Mouse (Mus musculus): ENCODE data around the gene Ube2g2.

Ube2g2 gene

DNA sequence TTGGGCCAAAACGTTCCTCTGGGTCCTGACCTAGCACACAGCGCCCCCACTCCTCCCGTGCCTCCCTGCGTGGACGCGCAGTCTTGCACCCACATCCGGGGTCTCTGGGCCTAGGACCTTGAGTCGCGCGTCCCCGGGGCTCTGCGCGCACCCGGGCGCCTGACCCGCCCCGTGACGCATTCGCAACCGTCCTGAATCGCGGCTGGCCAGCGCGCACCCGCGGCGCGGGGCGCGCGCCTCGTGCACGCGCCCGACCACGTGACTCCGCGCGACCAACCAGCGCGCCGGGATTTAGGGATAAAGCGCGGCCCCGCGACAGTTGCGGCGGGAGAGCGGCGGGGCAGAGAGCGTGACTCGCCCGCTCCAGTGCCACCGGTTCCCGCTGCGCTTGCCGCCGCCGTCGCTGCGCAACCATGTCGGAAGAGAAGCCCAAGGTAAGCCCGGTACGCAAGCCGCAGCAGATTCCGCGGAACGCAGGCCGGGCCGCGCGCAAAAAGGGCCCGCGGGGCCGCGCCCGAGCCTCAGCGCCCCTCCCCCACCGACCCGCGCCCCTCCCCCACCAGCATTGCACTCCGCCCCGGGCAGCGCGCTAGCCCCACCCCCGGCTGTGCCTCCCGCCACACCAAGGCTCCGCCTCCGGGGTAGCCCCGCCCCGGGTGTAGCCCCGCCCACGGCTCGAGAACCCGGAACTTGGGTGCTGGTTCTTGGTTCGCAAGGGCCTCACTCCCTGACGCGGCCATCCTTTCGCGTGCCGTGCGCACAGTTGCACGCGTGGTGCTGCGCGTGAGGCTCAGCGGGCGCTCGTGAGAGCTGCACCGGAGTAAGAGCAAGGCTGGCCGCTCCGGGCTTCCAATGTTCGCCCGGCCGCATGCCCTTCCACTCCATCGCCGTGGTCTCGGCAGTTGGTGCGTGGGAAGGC is 15.9 kb upstream of the Ube2g2 start, which contains the start of the genes Sumo3 and Gm49325:
Gene Sumo3 (plus strand): TSS at position 190 of the 919 bp plus-strand sequence.
Gene Gm49325 (plus strand): TSS at position 290 of the 919 bp plus-strand sequence.
- peak; percentile 90 for DNase-seq (ENCODE audit: low spot score)

DNA sequence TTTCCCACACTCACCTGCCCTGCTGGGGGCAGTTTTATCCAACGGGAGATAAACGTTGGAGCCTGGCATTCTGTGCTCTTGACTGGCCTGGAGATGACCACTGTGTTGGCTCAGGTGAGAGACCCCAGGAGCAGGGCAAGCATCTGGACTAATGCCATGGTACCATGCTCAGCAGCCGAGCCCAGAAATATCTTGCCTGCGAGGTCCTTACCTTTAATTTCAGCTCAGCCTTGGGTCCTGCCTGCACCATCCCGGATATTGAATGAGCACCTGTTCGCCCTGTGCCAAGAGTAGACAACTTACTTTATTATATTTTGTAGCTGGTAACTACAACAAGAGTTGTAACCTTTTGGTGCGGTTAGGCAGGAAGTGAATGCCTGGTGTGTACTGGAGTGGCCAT is 15.2 kb upstream of the Ube2g2 start:
- no peak for DNase-seq (ENCODE audit: low spot score)

DNA sequence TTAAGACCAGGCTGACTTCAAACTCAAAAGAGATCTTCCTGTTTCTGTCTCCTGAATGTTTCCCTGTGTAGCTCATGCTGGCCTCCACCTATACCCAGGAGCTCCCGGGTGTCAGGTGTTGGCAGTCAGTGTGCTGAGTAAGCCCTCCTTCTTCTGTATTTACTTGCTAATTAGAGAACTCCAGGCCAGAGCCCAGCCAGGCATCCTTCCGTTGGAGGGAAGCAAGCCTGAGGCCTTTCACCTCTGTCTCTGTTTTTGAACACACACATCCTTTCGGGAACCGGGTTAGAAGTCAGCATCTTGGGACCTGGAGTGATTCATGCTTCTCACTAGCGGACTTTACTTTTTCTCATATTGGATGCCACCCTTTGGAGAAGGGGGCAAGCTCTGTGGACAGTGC is 14.6 kb upstream of the Ube2g2 start:
- DNase-seq (ENCODE audit: low spot score): no peak

DNA sequence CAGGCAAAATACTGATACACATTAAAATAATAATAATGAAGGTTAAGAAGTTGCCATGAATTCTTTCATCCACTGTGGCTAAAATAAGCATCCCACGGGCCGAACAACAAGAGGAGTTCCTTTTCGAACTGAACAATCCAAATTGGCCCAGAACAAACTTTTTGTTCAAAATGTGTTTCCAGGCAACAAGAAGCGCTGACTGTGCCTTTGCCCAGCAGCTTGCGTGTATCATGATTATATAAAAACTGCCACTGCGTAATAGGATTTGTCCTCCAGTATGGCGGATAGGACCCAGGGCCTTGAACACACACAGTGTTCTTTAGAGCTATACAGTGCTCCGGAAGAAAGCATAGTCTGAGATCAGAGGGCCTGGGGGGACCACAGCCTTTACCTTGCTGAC is 13.5 kb upstream of the Ube2g2 start:
- no peak for DNase-seq (ENCODE audit: low spot score)

DNA sequence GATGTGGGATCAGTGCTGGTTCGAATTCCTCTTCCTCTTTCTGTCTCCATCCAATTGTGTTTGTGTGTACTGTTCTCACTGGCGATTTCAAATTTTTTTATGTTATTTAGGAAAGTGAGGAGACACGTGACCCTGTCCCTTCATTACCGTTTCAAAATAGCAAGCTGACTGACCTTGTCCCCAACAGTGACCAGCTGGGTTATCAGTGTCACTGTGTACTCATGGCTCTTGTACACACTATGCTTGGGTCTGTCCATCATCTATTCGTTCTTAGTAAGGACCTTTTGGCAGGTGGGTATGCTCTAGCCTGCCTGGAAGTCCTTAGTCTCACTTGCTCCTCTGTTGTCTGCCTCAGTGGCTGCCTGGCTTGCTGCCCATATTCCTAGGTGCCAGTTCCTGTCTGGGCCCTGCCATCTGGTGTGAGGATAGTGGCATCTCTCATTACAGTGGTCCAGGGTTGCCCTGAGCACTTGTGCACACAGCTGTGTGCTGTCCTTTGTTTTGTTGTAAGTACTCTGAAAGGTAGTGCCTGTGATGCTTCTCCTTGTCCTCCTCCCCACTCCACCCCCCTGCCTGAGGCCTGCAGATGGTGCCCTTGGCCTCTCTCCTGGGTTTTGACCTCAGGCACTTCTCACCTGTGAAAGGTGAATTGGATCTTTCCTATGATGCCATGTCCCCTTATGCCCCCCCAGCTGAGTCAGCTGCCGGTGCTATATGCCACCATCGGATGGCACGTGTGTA is 11.7 kb upstream of the Ube2g2 start:
- no peak for DNase-seq (ENCODE audit: low spot score)

DNA sequence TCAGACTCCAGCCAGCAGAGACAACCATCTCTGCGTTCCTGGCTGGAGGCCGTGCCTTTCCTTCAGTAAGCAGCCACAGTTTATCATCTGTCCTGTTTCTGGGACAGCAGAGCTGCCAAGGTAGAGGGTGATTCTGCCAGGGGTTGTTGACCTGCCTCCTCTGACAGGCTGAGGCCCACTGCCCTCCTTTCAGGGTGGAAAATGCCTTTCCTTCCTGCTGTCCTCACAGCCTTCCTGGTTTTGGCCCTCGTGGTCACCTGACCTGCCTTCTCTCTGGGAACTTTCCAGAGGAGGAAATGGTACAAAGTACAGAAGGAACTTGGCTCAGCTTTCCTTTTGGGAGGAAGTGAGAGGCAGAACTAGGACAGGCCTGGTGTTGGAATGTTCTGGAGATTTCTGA is 8.7 kb upstream of the Ube2g2 start:
- DNase-seq (ENCODE audit: low spot score): no peak

DNA sequence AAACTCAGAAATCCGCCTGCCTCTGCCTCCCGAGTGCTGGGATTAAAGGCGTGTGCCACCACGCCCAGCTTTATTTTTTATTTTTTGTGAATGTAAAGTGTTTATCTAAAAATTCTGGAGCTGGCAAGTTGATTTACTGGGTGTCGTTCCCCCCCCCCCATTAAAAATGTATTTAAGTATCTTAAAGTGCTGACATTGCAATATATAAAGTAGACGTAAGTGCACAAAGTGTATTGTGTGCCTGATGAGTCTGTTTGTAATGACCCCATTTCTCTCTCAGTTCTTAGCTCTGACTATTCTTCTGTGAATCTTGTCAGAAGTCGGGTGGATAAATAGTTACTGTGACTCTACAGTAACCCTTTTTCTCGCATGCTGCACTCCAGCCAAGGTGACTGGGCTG is 6.4 kb upstream of the Ube2g2 start:
- no peak for DNase-seq (ENCODE audit: low spot score)

DNA sequence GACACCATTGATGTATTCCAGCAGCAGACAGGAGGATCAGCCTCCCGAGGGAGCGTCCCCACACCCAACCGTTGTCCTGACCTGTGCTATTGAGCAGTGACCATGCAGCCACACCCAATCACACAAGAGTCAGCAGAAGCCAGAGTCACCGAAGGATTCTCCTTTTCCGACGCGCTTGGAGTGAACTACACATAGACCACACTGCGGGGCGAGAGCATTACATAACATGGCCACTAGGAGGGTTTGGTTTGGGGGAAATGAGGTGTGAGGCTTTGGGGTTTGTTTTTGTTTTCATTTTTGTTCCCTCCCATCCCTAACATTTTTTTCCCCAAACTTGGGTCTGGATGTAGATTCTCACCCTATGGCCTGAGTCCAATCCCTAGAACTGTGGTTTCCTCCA is 5.9 kb upstream of the Ube2g2 start:
- no peak for DNase-seq (ENCODE audit: low spot score)

DNA sequence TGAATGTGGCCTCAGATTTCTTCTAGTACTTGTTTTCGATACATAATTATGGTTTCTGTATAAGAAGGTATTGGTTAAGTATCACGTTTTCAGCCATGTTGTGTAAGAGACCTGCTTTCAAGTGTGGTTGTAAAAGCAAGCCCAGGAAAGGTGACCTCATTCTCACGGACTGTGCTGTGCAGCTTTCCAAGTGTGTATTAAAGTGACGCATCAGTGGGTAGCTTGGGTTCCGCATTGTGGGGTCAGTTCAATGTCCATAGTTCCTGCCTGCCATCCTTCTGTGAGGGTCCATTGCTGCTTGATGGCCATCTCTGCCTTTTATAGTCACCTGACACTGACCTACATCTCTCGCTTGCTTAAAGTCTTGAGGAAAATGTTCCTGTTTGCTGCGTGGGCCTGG is 5.1 kb upstream of the Ube2g2 start:
- DNase-seq (ENCODE audit: low spot score): no peak

DNA sequence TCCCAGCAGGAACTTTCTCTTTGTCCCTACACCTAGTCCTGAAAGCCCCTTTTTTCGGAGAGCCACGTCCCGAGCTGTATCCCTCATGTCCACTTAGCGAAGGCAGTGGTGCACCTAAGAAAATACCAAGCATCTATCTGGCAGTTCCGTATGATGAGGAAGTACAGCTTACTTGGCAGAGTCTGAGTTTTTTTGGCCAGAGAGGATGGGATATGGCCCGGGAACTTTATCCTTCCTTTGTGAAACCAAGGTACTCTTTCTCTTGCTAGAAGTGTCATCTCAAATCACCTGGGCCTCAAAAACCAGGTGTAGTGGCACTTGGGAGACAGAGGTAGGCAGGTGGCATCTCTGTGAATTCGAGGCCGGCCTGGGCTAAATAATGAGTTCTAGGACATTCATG is 529 bp upstream of the Ube2g2 start:
- DNase-seq (ENCODE audit: low spot score): no peak

DNA sequence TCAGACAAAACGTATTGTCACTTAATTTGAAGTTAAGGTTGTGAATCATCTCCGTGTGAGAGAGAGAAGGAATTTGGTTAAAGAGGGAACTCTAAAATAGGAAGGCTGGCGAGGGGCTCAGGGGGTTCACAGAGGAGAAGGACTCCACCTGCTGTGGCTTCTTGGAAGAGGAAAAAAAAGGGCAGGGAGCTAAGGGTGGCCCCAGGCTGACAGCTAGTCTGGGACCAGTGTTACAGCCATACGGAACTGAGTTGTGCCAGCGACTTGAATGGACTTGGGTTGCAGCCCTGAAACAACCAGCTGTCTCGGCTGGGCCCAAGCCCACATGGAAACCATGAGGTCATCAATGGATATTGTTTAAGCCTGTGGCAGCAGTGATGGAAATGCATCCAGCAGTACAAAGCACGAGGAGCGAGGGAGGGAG is 1.0 kb downstream of the Ube2g2 start:
- no peak for DNase-seq (ENCODE audit: low spot score)

DNA sequence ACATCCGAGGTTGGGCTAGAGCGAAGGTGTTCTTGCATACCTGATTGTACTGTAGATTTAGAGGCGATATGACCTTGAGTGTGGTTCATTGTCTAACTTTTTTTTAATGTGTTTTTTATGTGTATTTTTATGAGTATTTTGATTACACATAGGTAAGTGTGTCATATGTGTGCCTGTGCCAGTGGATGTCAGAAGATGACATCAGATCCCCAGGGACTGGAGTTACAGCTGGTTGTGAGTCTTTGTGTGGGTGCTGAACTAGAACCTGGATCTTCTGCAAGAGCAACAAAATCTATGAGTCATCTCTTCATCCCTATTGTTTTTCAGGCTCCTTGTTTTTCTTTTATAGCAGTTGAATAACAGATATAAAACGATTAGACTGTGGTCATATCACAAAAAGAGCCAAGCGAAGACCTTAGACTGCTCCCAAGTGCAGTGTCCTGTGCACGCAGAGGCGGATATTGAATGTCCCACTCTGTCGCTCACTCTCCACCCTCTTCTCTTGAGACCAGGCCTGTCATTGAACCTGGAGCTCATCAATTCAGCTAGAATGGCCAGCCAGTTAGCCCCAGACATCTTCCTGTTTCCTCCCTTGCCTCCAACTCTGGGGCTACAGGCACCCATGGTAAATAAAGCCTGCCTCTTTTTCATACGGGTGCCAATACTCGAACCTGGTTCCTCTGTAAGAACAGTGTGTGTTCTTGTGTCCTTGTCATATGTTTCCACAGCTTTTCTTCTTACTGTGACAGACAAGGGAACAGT is 1.7 kb downstream of the Ube2g2 start:
- no peak for DNase-seq (ENCODE audit: low spot score)

DNA sequence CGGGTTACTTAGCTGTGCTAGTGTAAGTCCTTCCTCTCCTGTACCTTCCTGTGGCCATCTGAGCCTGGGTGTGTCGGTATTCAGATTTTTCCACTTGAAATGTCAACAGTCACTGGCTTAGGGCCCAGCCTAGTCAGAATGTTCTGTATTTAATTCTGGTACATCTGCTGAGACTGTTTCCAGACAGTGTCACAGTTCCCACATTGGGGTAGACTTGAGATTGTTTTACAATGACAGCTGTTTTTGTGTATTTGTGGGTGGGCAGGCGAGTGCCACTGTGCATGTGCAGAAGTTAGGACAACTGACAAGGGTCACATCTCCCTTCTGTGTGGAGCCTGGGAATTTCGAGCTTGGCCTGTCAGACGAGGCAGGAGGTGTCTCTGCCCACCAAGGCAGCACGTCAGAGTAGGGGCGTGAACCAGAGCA is 2.5 kb downstream of the Ube2g2 start:
- DNase-seq (ENCODE audit: low spot score): no peak

DNA sequence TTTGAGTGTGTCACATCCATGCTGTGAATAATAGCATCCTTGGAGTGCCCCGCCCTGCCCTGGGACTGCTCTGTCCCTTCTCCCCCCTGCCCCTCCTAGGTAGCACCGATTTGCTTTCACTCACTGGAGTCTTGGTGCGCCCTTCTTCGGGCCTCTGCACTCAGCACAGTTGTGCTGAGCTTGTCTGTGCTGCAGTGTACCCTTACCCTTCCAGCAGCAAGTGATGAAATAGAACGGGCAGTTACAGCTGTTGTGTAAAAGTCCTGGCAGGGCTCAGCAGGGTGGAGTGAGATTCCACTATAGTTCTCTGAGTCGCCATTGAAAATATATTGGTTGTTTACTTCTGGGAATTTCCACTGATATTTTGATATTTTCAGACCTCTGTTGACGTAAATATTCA is 4.0 kb downstream of the Ube2g2 start:
- DNase-seq (ENCODE audit: low spot score): no peak

DNA sequence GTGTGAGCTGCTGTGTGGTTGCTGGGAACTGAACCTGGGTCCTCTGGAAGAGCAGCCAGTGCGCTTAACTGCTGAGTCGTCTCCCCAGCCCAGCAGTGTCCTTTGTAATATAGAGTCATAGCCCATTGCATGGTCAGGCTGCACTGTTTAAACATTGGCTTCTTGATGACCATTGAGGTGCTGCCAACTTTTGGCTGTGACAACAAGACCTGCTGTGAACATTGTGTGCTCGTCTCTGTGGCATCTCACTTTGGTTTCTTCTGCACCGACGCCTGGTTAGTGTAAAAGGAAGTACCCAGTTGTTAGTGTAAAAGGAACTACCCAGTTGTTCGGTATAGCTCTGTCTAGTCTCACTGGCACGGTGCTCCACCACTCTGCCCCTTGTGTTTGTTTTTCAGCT is 4.5 kb downstream of the Ube2g2 start:
- no peak for DNase-seq (ENCODE audit: low spot score)

DNA sequence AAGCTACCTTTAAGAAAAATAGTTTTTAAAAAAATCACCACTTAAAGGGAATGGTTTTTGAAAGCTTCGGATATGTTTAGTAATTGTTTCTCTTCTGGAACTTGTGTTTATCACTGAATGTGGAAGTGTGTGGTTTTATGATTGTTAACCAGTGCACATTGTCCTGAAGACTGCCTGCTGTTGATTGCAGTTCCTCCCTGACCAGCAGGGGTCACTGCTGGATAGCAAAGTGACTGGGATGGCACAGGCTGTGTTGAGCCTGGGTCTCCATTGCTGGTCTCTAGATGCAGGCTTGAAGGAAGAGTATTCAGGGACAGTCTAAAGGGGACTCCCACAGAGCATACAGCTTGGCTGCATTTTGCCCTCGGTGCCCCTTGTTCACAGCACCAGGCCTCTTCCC is 5.4 kb downstream of the Ube2g2 start:
- DNase-seq (ENCODE audit: low spot score): peak; percentile 72

DNA sequence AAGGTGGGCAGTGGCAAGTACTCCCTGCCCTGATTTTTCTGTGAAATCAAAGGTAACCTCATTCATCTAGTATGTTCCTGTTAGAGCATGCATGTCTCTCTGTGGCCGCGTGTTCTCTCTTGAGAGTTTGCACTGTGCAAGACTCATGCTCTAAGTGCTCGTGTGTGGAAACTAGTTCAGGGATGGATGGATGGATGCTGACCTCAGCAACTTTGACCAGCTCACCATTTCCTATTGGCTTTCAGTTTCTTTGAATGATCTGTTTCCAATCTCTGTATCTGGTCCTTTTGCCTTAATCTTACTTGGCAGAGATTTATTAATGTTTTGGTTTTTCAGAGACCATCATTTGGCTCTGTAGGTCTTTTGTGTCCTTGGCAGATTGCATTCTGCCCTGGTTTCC is 7.1 kb downstream of the Ube2g2 start:
- DNase-seq (ENCODE audit: low spot score): no peak

DNA sequence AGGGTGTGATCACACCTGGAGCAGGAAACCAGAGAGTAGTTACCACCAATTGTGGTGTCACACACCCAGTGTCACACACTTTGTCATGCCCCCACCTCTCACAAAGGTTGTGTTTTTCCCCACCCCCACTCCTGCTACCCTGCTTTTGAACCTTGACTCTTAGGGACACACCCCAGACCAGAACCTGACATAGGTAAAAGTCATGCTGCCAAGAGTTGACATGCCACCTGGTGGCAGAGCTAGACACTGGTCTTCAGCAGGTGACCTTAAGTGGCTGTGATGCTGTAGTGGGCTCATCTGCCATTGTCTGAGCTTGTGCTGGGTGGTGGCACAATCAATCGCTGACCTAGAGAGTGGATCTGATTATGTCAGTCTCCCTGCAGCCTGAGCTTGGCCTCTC is 7.9 kb downstream of the Ube2g2 start:
- no peak for DNase-seq (ENCODE audit: low spot score)

DNA sequence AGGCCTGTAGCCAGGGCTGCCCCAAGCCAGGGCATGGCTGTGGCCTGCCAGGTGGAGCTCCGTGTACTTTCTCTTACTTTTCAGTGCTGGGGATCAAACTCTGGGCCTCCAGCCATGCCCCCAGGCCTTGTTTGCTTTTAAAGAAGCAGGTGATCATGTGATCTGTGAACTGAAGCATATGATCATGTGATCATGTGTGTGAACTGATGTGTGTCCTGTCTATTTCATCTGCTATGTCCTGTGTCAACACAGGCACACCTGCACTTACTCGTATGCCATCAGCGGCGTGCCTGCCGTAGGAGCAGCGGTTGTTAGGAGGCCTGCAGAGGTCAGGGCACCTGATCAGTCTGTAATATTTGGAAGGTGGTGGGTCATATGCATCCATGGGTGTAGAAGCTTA is 11.9 kb downstream of the Ube2g2 start:
- no peak for DNase-seq (ENCODE audit: low spot score)

DNA sequence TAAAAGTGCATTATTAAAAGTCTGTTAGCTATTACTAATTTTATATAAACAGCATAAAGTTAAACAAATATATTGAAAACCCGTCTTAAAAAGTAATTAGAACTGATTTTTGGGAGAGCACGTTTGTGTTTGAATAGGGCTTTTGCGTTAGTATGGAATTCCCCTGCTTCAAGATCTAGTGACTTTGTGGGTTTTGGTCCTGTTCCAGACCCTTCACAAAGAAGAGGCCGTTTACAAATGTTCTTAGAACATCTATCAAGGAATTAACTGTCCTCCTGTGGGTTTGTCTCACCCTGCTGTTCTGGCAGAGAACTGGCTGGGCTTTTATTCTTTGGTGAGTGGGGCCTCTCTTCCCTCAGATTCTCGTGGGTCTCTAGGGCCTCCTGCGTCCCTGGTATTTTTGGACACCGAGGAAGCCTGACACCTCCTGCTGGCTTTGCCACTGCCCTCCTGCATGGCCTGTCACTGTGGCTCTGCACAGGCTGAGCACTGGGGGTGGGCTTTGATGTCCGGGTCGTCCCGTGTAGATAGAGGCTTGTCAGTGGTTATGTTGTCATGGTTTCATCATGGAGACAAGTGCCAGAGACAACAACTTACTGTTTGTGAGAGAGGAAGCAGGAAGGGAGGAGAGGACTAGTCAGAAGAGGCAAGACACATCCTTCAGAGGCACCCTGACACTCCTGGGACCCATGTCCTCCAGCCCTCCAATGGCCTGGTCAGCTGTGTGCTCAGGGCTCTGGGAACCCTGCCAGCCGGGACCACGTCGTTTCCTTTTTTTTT is 12.6 kb downstream of the Ube2g2 start:
- no peak for DNase-seq (ENCODE audit: low spot score)

DNA sequence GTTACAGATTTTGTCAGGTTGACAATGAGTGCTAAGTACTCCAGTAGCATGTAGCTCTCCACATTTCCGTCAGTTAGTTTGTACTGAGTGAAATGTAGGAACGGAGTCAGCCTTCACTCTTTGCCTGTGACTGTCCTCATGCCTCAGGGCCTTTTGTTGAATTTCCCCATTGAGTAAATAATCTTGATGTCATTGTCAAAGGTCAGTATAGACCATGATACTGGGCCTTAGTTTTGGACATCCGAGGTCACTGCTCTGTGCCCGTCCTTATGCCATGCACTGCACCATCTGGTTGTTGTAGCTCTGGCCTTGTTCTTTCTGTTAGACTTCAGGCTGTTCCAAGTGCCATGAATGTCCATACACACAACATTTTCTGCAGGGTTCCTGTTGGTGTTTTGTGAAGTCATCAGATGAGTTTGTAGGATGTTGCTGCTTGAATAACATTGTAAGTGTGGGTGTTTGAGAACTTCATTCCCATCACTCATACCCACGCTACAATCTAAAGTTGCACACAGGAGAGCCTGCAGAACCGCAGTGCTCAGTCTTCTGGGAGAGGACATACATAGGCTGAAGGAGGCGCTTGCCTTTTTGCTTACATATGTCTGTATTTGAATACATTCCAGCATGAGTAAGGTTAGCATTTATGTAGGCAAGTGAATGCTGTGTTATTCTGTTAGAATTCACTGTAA is 14.3 kb downstream of the Ube2g2 start:
- DNase-seq (ENCODE audit: low spot score): no peak

All from left cerebral cortex, adult 11 months (tissue).